In the genomic region with DNA sequence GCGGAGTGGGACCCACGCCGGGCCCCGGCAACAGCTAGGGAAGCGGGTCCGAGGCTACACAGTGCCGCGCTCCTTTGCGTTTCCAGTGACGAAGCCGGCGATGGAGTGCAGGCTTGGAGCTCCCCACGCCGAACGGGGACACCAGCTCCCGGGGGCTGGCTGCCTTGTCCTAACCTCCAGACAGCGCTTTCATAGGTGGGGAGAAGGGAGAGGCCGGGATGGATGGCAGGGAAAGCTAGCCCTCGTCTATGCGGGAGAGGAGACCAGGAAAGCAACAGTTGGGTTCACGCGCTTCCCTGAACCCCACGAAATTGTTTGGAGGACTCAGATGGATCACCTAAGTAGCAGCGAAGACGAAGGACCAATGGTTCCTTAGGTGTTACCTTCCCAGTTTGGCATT, we compare ENCODE assay signal across 12 mouse cellular contexts. TPM values are rescaled to one million over a fixed set of nuclear protein-coding genes. Genes with fewer than 3 reads are reported as not detected.
DNase-seq lines count a peak whose midpoint lies in the region; ATAC-seq and TF ChIP-seq lines count a peak whose summit lies in the region.
"Had no signal": no experiment of that assay in that cellular context is flagged by ENCODE, and none has a peak within 500 bp of the region (broad histone marks: within the 10 kb centered on the region; RNA-seq: fewer than 3 reads in every experiment).

No protein-coding gene starts in this region.

- H3K27ac ChIP-seq in intestine, embryonic 14.5 days (ENCODE audit: low read depth), result no peak overlapping the region
- no peak overlapping the region for H3K27ac ChIP-seq in intestine, embryonic 16.5 days (ENCODE audit: low read length)
- peak overlapping the region; percentile 36; the same call in 1 of the 2 replicates for H3K27ac ChIP-seq in embryonic facial prominence, embryonic 12.5 days
- H3K27ac ChIP-seq in limb, embryonic 14.5 days (replicated peaks; ENCODE audit: low read depth, low read length), result no peak overlapping the region
- no peak overlapping the region for H3K27ac ChIP-seq in gastrocnemius, adult 2 months
- H3K27ac ChIP-seq: hindbrain, embryonic 15.5 days; midbrain, embryonic 12.5 days had no signal

- H3K4me1 ChIP-seq in intestine, embryonic 14.5 days (replicated peaks; ENCODE audit: control insufficient read depth, insufficient read depth, low read length), result peaks cover 15% of the 10 kb centered on the region
- H3K4me1 ChIP-seq in intestine, embryonic 16.5 days (ENCODE audit: control insufficient read depth, insufficient read depth, low read length), result peaks cover 15% of the 10 kb centered on the region
- H3K4me1 ChIP-seq in embryonic facial prominence, embryonic 12.5 days, result 0 out of 2 replicates have a peak, but pooled peaks cover 14% of the 10 kb centered on the region
- H3K4me1 ChIP-seq in limb, embryonic 14.5 days (ENCODE audit: control insufficient read depth, insufficient read depth, low read length), result no peaks in the 10 kb centered on the region; the same call in 1 of the 2 replicates

- no peak for TF ChIP-seq POLR2A in limb, embryonic 14.5 days (IDR thresholded peaks at IDR 0.05; ENCODE audit: borderline replicate concordance, extremely low read depth, insufficient read depth, insufficient read length)

- intact Hi-C loops in gastrocnemius, adult 2 months (cut with DNase I), result loop anchor here (5.0 kb wide), 1 partner anchor 102 kb away; no protein-coding TSS in a partner anchor

- H3K9ac ChIP-seq in intestine, embryonic 14.5 days (ENCODE audit: low read length), result no peak overlapping the region
- H3K9ac ChIP-seq in intestine, embryonic 16.5 days (ENCODE audit: low read depth, low read length), result no peak overlapping the region
- peak overlapping the region; percentile 57 for H3K9ac ChIP-seq in embryonic facial prominence, embryonic 12.5 days
- no peak overlapping the region; the same call in 1 of the 2 replicates for H3K9ac ChIP-seq in limb, embryonic 14.5 days (ENCODE audit: low read depth, low read length, severe bottlenecking)
- H3K9ac ChIP-seq: hindbrain, embryonic 15.5 days; midbrain, embryonic 12.5 days had no signal

- peaks cover 5% of the 10 kb centered on the region; the same call in 1 of the 2 replicates for H3K9me3 ChIP-seq in intestine, embryonic 14.5 days (ENCODE audit: control insufficient read depth, low read length)
- 0 out of 2 replicates have a peak, but pooled peaks cover 3% of the 10 kb centered on the region for H3K9me3 ChIP-seq in intestine, embryonic 16.5 days (ENCODE audit: control insufficient read depth, low read length)
- no peaks in the 10 kb centered on the region for H3K9me3 ChIP-seq in embryonic facial prominence, embryonic 12.5 days
- H3K9me3 ChIP-seq in limb, embryonic 14.5 days (ENCODE audit: control insufficient read depth, low read length), result no peaks in the 10 kb centered on the region
- H3K9me3 ChIP-seq: hindbrain, embryonic 15.5 days; midbrain, embryonic 12.5 days had no signal

- no peak overlapping the region for H3K4me3 ChIP-seq in intestine, embryonic 14.5 days (ENCODE audit: low read depth, low read length)
- H3K4me3 ChIP-seq in intestine, embryonic 16.5 days (ENCODE audit: low read length), result no peak overlapping the region
- H3K4me3 ChIP-seq in embryonic facial prominence, embryonic 12.5 days, result peak overlapping the region; percentile 22
- H3K4me3 ChIP-seq in limb, embryonic 14.5 days (replicated peaks; ENCODE audit: low read length), result peak overlapping the region; percentile 28
- H3K4me3 ChIP-seq in gastrocnemius, adult 2 months, result no peak overlapping the region
- H3K4me3 ChIP-seq: hindbrain, embryonic 15.5 days; midbrain, embryonic 12.5 days had no signal

- H3K36me3 ChIP-seq in intestine, embryonic 14.5 days (ENCODE audit: control insufficient read depth, insufficient read depth, low read length), result no peaks in the 10 kb centered on the region
- no peaks in the 10 kb centered on the region for H3K36me3 ChIP-seq in intestine, embryonic 16.5 days (ENCODE audit: control insufficient read depth, insufficient read depth, low read length)
- H3K36me3 ChIP-seq in embryonic facial prominence, embryonic 12.5 days, result no peaks in the 10 kb centered on the region
- no peaks in the 10 kb centered on the region for H3K36me3 ChIP-seq in limb, embryonic 14.5 days (ENCODE audit: control insufficient read depth, insufficient read depth, low read length)
- H3K36me3 ChIP-seq: G1E; hindbrain, embryonic 15.5 days; midbrain, embryonic 12.5 days had no signal

- no peak for TF ChIP-seq CTCF in gastrocnemius, adult 2 months (IDR thresholded peaks at IDR 0.05)

- peaks cover 66% of the 10 kb centered on the region for H3K27me3 ChIP-seq in intestine, embryonic 14.5 days (replicated peaks; ENCODE audit: control insufficient read depth, insufficient read depth, low read length)
- peaks cover 60% of the 10 kb centered on the region for H3K27me3 ChIP-seq in intestine, embryonic 16.5 days (replicated peaks; ENCODE audit: control insufficient read depth, insufficient read depth, low read length)
- peaks cover 67% of the 10 kb centered on the region for H3K27me3 ChIP-seq in embryonic facial prominence, embryonic 12.5 days
- peaks cover 51% of the 10 kb centered on the region for H3K27me3 ChIP-seq in limb, embryonic 14.5 days (ENCODE audit: control insufficient read depth, insufficient read depth, low read length)

- ATAC-seq in intestine, embryonic 14.5 days (replicated peaks; ENCODE audit: low FRiP score, low TSS enrichment, low read depth), result no peak
- ATAC-seq in intestine, embryonic 16.5 days, result no peak
- no peak for ATAC-seq in embryonic facial prominence, embryonic 12.5 days (ENCODE audit: insufficient number of reproducible peaks, insufficient read depth, low FRiP score, low TSS enrichment)
- ATAC-seq in limb, embryonic 14.5 days (ENCODE audit: low FRiP score, low read depth), result no peak

- peak; percentile 59 for DNase-seq in intestine, embryonic 14.5 days (ENCODE audit: low spot score)
- DNase-seq in NIH3T3 (ENCODE audit: low read depth), result peak; percentile 28
- no peak for DNase-seq in limb, embryonic 14.5 days (ENCODE audit: low spot score)
- DNase-seq in adrenal gland, adult 2 months, result no peak
- DNase-seq in gastrocnemius, adult 2 months, result no peak
- DNase-seq: layer of hippocampus, postnatal 36 days had no signal

- no peak overlapping the region for H3K4me2 ChIP-seq in intestine, embryonic 14.5 days (ENCODE audit: low read length)
- H3K4me2 ChIP-seq in intestine, embryonic 16.5 days (ENCODE audit: low read depth, low read length), result no peak overlapping the region
- H3K4me2 ChIP-seq in embryonic facial prominence, embryonic 12.5 days (replicated peaks), result peak overlapping the region; percentile 45
- peak overlapping the region; percentile 38 for H3K4me2 ChIP-seq in limb, embryonic 14.5 days (replicated peaks; ENCODE audit: low read depth, low read length, severe bottlenecking)
- H3K4me2 ChIP-seq: hindbrain, embryonic 15.5 days; midbrain, embryonic 12.5 days had no signal

- 1% methylated on average over 25 of the region's 25 CpGs for whole genome bisulfite sequencing in intestine, embryonic 14.5 days
- 3% methylated on average over 25 of the region's 25 CpGs for WGBS in intestine, embryonic 16.5 days
- under 1% methylated on average over 25 of the region's 25 CpGs for WGBS in embryonic facial prominence, embryonic 12.5 days
- 2% methylated on average over 25 of the region's 25 CpGs for WGBS in limb, embryonic 14.5 days

RNA-seq across cellular contexts. Expression of gene Foxc2, which starts 0.8 kb away (rescaled TPM):
- polyA plus RNA-seq in intestine, embryonic 14.5 days (2014; fragmentation: Nextera tagmentation; extraction: Ambion mirVana), result 0.43 and 0.48 TPM in 2 replicates
- polyA plus RNA-seq in intestine, embryonic 16.5 days (2015; fragmentation: Nextera tagmentation; extraction: Ambion mirVana), result 0.20 and 0.22 TPM in 2 replicates
- 26.8 and 29.8 TPM in 2 replicates for polyA plus RNA-seq in embryonic facial prominence, embryonic 12.5 days (2016; fragmentation: Nextera tagmentation; extraction: Ambion mirVana)
- 14.3 and 24.4 TPM in 2 replicates for polyA plus RNA-seq in limb, embryonic 14.5 days (2012; rRNA removed)
- polyA plus RNA-seq in limb, embryonic 14.5 days (2014; fragmentation: Nextera tagmentation; extraction: Ambion mirVana), result 9.7 and 12.5 TPM in 2 replicates
- total RNA-seq in adrenal gland, adult 2 months (2021), result 1 to 10 TPM; 3.3 to 6.3 TPM
- polyA plus RNA-seq in adrenal gland, adult 2 months (2012; rRNA removed), result 14.4 and 15.2 TPM in 2 replicates
- under 1 TPM; 0.20 TPM for total RNA-seq in gastrocnemius, adult 2 months (2021)
- total RNA-seq: common myeloid progenitor, adult 5-6 weeks; G1E had no signal

RNA-seq across cellular contexts. Expression of gene Mthfsd, which starts 6.9 kb away (rescaled TPM):
- polyA plus RNA-seq in intestine, embryonic 14.5 days (2014; fragmentation: Nextera tagmentation; extraction: Ambion mirVana), result 59.2 and 62.9 TPM in 2 replicates
- 48.9 TPM in 2 replicates for polyA plus RNA-seq in intestine, embryonic 16.5 days (2015; fragmentation: Nextera tagmentation; extraction: Ambion mirVana)
- 66.9 and 75.0 TPM in 2 replicates for polyA plus RNA-seq in embryonic facial prominence, embryonic 12.5 days (2016; fragmentation: Nextera tagmentation; extraction: Ambion mirVana)
- polyA plus RNA-seq in limb, embryonic 14.5 days (2012; rRNA removed), result 120 and 122 TPM in 2 replicates
- 59.9 and 62.8 TPM in 2 replicates for polyA plus RNA-seq in limb, embryonic 14.5 days (2014; fragmentation: Nextera tagmentation; extraction: Ambion mirVana)
- 10 to 100 TPM; 31.8 to 35.6 TPM for total RNA-seq in adrenal gland, adult 2 months (2021)
- 62.7 and 65.6 TPM in 2 replicates for polyA plus RNA-seq in adrenal gland, adult 2 months (2012; rRNA removed)
- total RNA-seq in gastrocnemius, adult 2 months (2021), result 10 to 100 TPM; 16.2 to 17.9 TPM

RNA-seq across cellular contexts. Expression of gene Foxl1, which starts 12.6 kb away (rescaled TPM):
- polyA plus RNA-seq in intestine, embryonic 14.5 days (2014; fragmentation: Nextera tagmentation; extraction: Ambion mirVana), result 6.5 and 7.7 TPM in 2 replicates
- 5.2 and 5.8 TPM in 2 replicates for polyA plus RNA-seq in intestine, embryonic 16.5 days (2015; fragmentation: Nextera tagmentation; extraction: Ambion mirVana)
- 4.6 and 5.2 TPM in 2 replicates for polyA plus RNA-seq in embryonic facial prominence, embryonic 12.5 days (2016; fragmentation: Nextera tagmentation; extraction: Ambion mirVana)
- polyA plus RNA-seq in limb, embryonic 14.5 days (2012; rRNA removed), result 0.40 and 0.72 TPM in 2 replicates
- polyA plus RNA-seq in limb, embryonic 14.5 days (2014; fragmentation: Nextera tagmentation; extraction: Ambion mirVana), result 0.18 and 0.28 TPM in 2 replicates
- total RNA-seq in adrenal gland, adult 2 months (2021), result under 1 TPM; 0.09 to 0.38 TPM
- 0.62 and 0.66 TPM in 2 replicates for polyA plus RNA-seq in adrenal gland, adult 2 months (2012; rRNA removed)
- total RNA-seq in gastrocnemius, adult 2 months (2021), result not detected
- total RNA-seq: common myeloid progenitor, adult 5-6 weeks; G1E; layer of hippocampus, postnatal 36 days had no signal
- polyA plus RNA-seq: G1E had no signal

RNA-seq across cellular contexts. Expression of gene Foxf1, which starts 30.9 kb away (rescaled TPM):
- polyA plus RNA-seq in intestine, embryonic 14.5 days (2014; fragmentation: Nextera tagmentation; extraction: Ambion mirVana), result 129 and 149 TPM in 2 replicates
- polyA plus RNA-seq in intestine, embryonic 16.5 days (2015; fragmentation: Nextera tagmentation; extraction: Ambion mirVana), result 86.9 and 88.3 TPM in 2 replicates
- polyA plus RNA-seq in embryonic facial prominence, embryonic 12.5 days (2016; fragmentation: Nextera tagmentation; extraction: Ambion mirVana), result 35.0 and 35.9 TPM in 2 replicates
- 0.54 and 1.00 TPM in 2 replicates for polyA plus RNA-seq in limb, embryonic 14.5 days (2012; rRNA removed)
- polyA plus RNA-seq in limb, embryonic 14.5 days (2014; fragmentation: Nextera tagmentation; extraction: Ambion mirVana), result 0.15 and 0.28 TPM in 2 replicates
- total RNA-seq in adrenal gland, adult 2 months (2021), result under 1 TPM; 0.52 to 0.73 TPM
- 0.92 and 2.3 TPM in 2 replicates for polyA plus RNA-seq in adrenal gland, adult 2 months (2012; rRNA removed)
- total RNA-seq in gastrocnemius, adult 2 months (2021), result under 1 TPM; 0.10 to 0.14 TPM
- total RNA-seq: common myeloid progenitor, adult 5-6 weeks had no signal
- polyA plus RNA-seq: G1E had no signal

Comparison
In these comparisons a context has a peak if more than half of its experiments do, and no peak if none do; other contexts are left out.
1. DNase-seq: peak in intestine, embryonic 14.5 days (single experiment) and NIH3T3 (single experiment); none in limb, embryonic 14.5 days (single experiment), adrenal gland, adult 2 months (single experiment) and gastrocnemius, adult 2 months (single experiment).
2. H3K4me2 ChIP-seq: peak in embryonic facial prominence, embryonic 12.5 days (single experiment) and limb, embryonic 14.5 days (single experiment); none in intestine, embryonic 14.5 days (single experiment) and intestine, embryonic 16.5 days (single experiment).
3. H3K4me3 ChIP-seq: peak in embryonic facial prominence, embryonic 12.5 days (single experiment) and limb, embryonic 14.5 days (single experiment); none in intestine, embryonic 14.5 days (single experiment), intestine, embryonic 16.5 days (single experiment) and gastrocnemius, adult 2 months (single experiment).